Mouse (Mus musculus) megakaryocyte progenitor cell, adult 5-6 weeks (primary cell): ENCODE measurements around the gene Stard7. TPM values are rescaled to one million over a fixed set of nuclear protein-coding genes. Genes with fewer than 3 reads are reported as not detected.
"Not testable (repeated sequence)": the region's sequence is repeated elsewhere in the genome, so short reads cannot be mapped to it uniquely, and the experiment has no call there.

ENCODE experiments used
- ATAC-seq: replicated peaks from 2 replicates; pipeline ENCODE4 v1.8.0; 2016; ENCODE audit warnings: mild to moderate bottlenecking, moderate TSS enrichment, inconsistent platforms; ENCODE audit not compliant: poor library complexity
- total RNA-seq, 2 experiments: library from RNA; stranded (forward) in 1 of 2; stranded (reverse) in 1 of 2; fragments of 157-497, 149-512 nt in 1 of 2; fragments of 200-1000 nt in 1 of 2; gene quantifications; 2 replicates each; pipeline versions ENCODE4 v1.2.3 to v1.2.4; 2015 to 2017

Stard7 gene
- total RNA-seq (2015) (69.5 and 79.9 TPM in 2 replicates), total RNA-seq (2017) (134 and 138 TPM in 2 replicates)

- ATAC-seq = peak; percentile 94
Observed at GRCm38 (mm10) chr2:127269491-127270299, at the start of gene Stard7. TSS of gene Stard7 (plus strand) at chr2:127270218.

GRCm38 (mm10) chr2:127225261-127225660 lies 44.8 kb upstream of the Stard7 start:
- ATAC-seq = no peak

GRCm38 (mm10) chr2:127237897-127238610 lies 32.0 kb upstream of the Stard7 start:
- no peak for ATAC-seq

- no peak for ATAC-seq
Observed at GRCm38 (mm10) chr2:127240065-127240464, 30.0 kb upstream of the Stard7 start.

- peak; percentile 91 for ATAC-seq
Observed at GRCm38 (mm10) chr2:127247592-127248333, 22.3 kb upstream of the Stard7 start, which contains the start of the genes Ciao1 and Tmem127. TSS of gene Ciao1 (minus strand) at chr2:127247816. TSS of gene Tmem127 (plus strand) at chr2:127247908.

GRCm38 (mm10) chr2:127248334-127249004 lies 21.5 kb upstream of the Stard7 start:
- ATAC-seq = peak; percentile 38

- no peak for ATAC-seq
Observed at GRCm38 (mm10) chr2:127250291-127251008, 19.6 kb upstream of the Stard7 start.

- no peak for ATAC-seq
Observed at GRCm38 (mm10) chr2:127251457-127251856, 18.6 kb upstream of the Stard7 start.

- ATAC-seq = no peak
Observed at GRCm38 (mm10) chr2:127251880-127252527, 18.0 kb upstream of the Stard7 start.

- ATAC-seq = no peak
Observed at GRCm38 (mm10) chr2:127252787-127253186, 17.2 kb upstream of the Stard7 start.

GRCm38 (mm10) chr2:127254604-127255134 lies 15.3 kb upstream of the Stard7 start:
- ATAC-seq = no peak

- no peak for ATAC-seq
Observed at GRCm38 (mm10) chr2:127255294-127255693, 14.7 kb upstream of the Stard7 start.

GRCm38 (mm10) chr2:127259340-127259739 lies 10.7 kb upstream of the Stard7 start:
- ATAC-seq = no peak

- ATAC-seq = 0 out of 2 replicates have a peak, but pooled peaks have one; percentile 14
Observed at GRCm38 (mm10) chr2:127262480-127262879, 7.5 kb upstream of the Stard7 start.

GRCm38 (mm10) chr2:127267854-127268253 lies 2.2 kb upstream of the Stard7 start:
- ATAC-seq = no peak

GRCm38 (mm10) chr2:127270300-127271041 lies 453 bp downstream of the Stard7 start:
- peak; percentile 81 for ATAC-seq

GRCm38 (mm10) chr2:127271042-127271515 lies 1.1 kb downstream of the Stard7 start:
- ATAC-seq = no peak

- not testable (repeated sequence) for ATAC-seq
Observed at GRCm38 (mm10) chr2:127272049-127272448, 2.0 kb downstream of the Stard7 start.
